Mouse (Mus musculus) naive thymus-derived CD4-positive, alpha-beta T cell, adult 2 months (primary cell): Measurements from ENCODE around the gene Sbf2.
"Not testable (repeated sequence)": the region's sequence is repeated elsewhere in the genome, so short reads cannot be mapped to it uniquely, and the experiment has no call there.

Experiments
- DNase-seq: peaks from one replicate; pipeline ENCODE4 v3.0.0-alpha.2; 2011; ENCODE audit warnings: low read depth

The Sbf2 gene

DNA sequence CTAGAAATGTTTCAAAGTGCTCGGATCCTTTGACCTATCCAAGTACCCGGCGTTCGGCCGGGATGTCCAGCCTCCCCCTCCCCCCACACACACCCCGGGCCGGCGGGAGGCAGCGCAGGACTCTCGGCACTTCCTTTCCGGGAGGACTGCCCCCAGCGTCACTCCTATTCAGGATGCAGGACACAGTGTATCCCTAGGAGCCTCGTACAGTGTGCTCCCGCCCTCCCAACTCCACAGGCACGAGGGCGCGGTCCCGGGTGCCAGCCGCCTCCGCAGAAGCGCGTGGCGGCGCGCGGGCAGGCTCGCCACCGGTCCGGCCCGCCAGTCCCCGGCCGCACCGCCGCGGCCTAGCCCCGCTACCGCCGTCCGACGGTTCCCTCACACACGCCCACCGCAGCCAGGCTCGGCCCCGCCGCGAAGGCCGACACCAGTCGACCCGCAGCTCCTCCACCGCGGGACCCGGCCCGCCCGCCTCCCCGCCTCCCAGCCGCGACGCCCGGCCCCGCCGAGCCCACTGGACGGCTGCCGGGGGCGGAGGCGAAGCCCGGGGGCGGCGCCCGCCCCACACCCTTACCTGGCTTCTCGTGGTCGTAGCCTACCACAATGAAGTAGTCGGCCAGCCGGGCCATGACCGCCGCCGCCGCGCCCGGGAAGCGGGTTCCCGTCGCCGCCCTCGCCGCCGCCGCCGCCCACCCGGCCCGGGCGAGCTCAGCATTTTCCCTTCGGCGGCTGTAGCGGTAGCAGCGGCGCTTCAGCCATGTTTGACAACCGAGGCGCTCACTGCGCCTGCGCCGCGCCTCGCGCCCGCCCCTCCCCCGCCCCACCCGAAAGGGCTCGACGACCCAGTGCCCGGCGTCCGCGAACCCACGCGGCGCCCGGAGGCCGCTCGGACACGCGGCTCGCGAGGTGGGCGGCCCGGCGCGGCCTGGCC, at the start of gene Sbf2:
Sbf2 (minus strand) TSS at position 790 of the 931 bp plus-strand sequence.
- DNase-seq: peak; percentile 83

DNA sequence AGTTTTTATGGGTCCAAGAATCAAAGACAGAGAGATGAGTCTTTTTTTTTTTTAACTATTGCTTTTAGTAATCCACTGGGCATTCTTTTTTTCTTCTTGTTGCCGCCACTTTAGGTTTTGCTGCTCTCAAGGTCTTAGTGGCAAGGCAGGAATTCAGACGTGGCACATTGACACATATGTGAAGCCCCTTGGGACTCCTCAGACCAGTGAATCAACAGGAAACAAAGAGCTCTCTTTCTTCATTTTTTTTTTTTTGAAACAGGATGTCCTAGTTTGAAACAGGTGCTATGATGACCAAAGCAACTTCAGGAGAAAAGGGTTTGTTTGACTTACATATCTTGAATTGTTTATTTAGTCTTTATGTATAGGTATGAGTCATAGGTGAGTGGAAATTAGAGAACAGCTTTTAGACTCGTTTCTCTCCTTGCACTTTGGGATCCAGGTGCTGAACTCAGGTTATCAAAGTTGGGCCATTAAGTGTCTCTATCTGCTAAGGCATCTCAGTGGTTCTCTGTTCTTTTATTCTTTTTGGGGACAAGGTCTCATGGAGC, 43.7 kb upstream of the Sbf2 start:
- DNase-seq: no peak

DNA sequence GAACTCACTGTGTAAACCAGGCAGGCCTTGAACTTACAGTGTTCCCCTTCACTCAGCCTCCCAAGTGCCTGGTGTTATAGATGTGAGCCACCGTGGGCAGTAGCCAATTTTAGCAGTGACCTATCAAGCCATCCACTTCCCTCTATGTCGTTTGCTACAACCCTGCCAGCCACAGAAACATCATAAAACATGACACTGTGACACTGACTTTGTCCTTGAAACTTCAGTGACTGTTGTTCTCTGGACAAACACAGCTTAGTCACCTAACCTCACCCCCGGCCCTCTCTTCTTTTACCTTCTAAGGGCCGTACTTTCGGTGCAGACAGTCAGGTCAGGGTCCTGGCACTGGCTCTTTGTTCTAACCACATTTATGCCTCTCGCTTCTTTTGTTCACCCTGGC, 41.2 kb upstream of the Sbf2 start:
- no peak for DNase-seq

- no peak for DNase-seq
These were observed 40.5 kb upstream of the Sbf2 start for GRCm38 (mm10) chr7:110655230-110655629.

DNA sequence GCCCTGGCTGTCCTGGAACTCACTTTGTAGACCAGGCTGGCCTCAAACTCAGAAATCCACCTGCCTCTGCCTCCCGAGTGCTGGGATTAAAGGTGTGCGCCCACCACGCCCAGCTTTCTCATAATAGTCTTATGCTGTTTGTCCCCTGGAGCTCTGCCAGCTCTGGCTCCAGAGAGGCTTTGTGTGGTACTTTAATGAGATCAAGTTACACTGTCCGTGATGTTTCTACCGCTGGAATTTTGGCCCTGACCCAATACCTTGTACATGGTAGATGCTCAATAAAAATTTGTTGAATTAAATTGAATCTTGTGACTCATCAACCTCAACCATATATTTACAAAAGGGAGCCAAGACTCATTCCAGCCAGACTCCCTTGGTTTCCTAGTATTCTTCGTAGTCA, 36.4 kb upstream of the Sbf2 start:
- no peak for DNase-seq

GRCm38 (mm10) chr7:110650491-110650890, 35.8 kb upstream of the Sbf2 start:
- no peak for DNase-seq

GRCm38 (mm10) chr7:110649133-110649987, 34.6 kb upstream of the Sbf2 start:
- no peak for DNase-seq

DNA sequence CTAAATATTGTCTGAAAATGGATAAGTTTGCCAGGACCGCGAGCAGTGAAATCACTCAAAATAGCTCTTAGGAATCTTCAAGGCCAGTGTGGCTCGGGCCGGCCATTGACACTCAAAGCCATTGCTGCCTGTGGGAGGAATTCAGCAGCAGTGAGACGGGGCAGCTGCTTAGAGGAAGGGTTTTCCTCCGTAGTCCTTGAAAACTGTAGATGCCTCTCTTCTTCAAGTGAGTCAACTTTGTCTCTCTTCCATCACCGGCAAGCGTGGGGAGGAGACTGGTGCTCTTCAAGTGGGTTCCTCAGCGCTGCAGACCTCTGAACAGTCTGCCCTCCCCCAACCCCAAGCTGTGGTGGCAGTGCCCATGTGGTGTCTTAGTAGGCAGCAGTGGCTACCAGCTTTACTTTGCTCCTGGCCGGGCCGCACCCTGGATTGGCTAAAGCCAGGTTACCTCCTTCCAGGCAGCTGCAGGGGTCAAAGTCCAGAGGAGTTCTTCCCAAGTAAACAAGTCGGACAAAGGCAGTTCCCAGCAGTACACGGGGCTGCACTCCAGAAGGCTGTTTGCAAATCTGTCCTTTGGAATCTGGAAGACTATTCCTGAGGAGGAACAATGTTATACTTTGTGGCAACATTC, 33.8 kb upstream of the Sbf2 start:
- DNase-seq: no peak

DNA sequence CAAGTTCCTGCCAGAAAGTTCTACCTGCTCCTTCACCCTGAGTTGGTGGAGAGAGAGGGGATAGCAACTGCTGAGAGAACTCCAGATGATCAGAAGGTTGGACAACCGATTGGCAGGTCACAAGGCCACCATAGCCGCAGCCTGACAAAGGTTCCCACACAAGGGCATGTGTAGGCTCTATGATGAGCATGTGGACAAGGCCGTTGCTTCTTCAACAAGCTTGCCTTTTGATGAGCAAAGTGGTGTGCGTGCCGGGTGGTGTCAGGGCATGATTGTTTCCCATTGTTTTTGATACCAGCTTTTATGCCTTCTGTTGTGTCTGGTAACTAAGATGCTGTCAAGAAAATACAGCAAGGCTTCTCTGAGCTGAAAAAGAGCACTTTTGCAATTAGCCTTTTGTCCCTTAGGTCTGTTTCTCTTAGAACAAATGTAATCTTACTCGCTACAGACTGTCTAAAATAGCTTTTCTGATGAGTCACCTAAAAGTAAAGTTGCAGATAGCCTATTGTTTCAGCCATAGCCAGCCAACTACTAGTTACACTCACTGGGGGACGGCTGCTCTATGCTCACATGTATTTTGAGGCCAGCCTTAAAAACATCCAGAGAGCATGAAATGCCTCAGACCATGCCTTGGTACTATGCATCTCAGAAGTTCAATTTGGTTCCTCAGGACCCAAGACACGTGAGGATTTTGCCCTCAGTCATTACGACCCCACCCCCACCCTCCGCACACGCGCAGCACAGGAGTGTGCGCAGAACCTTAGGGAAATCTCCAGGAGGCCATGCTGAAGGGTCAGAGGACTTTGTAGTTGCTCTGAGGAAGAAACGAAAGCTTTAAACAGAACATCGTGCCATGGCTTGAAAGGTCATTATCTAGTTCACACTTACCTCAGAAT, 33.1 kb upstream of the Sbf2 start:
- DNase-seq: no peak

DNA sequence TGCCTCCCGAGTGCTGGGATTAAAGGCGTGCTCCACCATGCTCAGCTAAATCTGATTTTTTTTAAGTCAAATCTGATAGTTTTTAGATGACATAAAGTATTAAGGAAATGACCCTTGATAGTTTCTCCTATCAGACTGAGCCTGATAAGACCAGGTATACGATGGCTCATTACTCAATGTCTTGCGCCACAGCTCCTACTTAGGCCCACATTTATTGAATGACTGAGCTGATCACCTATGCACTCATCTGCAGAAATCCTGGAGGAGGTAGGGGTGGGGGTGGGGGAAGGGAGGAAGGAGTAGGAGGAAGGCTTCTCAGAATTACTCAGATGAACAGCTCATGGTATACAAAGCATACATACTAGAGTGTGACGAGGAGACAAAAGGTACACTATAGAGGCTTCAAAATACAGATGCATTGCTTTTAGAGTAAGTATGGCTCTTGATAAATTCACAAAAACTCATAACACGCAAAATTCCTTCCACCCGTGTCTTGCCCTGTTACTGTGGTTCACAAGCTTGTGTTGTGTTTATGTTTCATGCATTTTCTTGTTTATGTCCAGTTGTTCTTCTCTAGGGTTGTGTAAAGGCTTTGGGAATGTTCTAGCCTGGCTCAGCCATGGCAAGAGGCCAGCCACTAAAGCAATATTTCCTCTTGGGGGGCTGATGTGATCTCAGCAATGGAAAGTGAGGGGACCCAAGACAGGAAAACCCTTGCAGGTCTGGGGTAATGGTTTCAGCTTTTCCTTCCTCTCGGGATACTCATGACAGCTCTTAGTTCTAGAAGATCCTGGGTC, 32.1 kb upstream of the Sbf2 start:
- DNase-seq: no peak

- no peak for DNase-seq
These were observed 31.1 kb upstream of the Sbf2 start for GRCm38 (mm10) chr7:110645859-110646258.

GRCm38 (mm10) chr7:110645311-110645710, 30.6 kb upstream of the Sbf2 start:
- DNase-seq: peak; percentile 50

- not testable (repeated sequence) for DNase-seq
These were observed 25.2 kb upstream of the Sbf2 start for GRCm38 (mm10) chr7:110639958-110640357.

DNA sequence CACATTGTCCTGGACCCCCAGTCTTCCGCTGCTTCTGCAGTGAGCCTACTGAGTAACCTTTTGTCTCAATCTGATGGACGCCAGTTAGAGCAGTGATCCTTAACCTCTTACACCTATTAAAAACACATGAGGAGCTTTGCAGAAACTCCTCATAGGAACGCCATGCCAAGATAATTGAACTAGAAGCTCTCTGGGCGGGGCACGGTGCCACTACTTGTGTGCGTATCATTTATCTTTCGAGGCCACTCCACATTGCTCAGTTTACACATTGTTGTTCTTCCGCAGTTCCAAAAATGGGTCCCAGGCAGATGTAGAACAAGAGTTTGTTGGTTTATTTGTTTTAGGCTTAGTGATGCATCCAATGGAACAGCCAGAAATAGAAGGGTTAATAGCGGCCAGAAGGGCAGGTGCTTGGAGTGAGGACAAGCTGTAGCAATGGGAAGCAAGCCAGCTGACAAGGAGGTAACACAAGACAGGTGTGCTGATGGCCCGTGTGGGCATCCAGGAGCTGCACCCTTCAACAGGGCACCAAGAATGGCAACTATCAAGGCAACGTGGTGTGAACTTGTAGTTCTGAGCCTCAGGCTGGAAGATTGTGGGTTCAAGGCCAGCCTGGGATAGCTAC, 24.7 kb upstream of the Sbf2 start:
- no peak for DNase-seq

DNA sequence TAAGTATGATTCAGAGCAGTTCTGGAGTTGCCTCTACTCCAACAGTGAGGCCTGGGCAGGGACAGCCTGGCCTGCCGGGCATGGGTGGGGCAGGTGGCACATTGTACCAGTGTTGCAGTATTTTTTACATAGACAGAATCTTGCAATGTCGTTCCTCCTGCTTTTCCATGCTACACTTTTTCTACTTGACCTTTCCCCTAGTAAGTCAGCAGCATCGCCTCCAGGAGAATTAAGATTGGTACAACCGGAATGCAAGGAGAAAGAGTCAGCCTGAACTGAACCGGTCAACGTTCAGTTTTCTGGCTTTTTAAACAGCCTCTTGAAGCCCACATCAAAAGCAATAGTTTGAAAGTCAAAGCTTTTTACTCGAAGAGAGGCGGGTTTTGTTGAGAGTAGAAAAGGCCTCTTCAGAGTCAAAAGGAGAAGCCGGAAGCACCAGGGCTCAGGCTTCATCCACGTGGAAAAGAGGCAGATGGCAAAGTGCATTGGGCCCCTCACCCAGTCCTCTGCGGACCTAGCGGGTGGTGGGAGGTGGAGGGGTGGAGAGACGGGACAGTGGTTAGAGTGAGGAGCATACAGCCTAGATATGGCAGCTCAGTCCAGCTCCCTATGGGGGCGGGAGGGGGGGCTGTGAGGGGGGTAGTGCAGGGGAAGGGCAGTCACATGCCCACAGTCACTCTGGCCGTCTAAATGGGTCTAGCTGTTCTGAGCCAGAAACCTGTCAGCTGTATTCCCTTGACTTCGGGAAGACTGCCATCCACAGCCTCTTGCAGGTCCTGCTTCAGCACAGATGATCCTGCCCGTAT, 23.8 kb upstream of the Sbf2 start:
- no peak for DNase-seq

DNA sequence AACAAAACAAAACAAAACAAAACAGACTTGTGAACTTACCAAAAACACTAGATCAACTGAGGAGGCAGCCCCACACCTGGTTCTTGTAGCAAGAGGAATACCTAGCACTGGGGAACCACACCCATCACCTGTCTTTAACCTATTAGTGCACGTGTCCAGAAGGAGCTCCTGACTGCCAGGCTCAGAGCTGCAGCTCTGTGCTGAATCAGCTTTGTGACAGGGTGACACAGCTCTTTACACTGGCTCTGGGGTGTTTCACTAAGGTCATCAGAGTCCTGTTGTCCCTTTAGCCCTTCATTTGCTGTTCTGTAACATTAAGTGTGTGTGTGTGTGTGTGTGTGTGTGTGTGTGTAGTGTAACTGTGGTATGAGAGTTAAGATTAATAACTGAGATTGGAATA, 21.8 kb upstream of the Sbf2 start:
- no peak for DNase-seq

- DNase-seq: no peak
These were observed 21.2 kb upstream of the Sbf2 start for GRCm38 (mm10) chr7:110635929-110636328.

GRCm38 (mm10) chr7:110631136-110631888, 16.6 kb upstream of the Sbf2 start:
- no peak for DNase-seq
